Mouse (Mus musculus): Measurements from ENCODE around the gene Adap1. TPM values are rescaled to one million over a fixed set of nuclear protein-coding genes. Genes with fewer than 3 reads are reported as not detected.

Gene Adap1
- total RNA-seq, 2 experiments from 2014 or later: 360 to 394 TPM

GRCm38 (mm10) chr5:139228318-139228717, 97.1 kb downstream of the Adap1 start:
- DNase-seq (ENCODE audit: low spot score in 2 of 2): no peak
- intact Hi-C loops (cut with DNase I): no loop called here

DNA sequence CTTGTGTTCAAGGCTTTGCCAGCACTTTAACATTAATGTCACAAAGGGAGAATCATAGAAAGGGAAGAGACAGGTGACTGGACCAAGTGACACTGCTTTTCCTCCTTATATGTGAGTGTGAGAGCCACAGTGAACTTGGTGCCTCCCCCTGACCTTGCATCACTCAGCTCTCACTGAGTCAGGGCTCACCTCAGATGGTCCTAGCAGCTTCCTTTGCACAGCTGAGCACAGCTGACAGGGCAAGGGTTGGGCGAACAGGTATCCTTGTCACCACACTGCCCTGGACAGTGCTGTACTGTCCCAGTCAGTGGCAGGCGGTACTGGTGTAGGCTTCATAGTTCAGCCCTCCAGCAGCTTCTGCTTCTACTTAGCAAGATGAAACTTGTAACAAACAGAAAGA, 97.8 kb downstream of the Adap1 start:
- no peak for DNase-seq (ENCODE audit: low spot score in 2 of 2)
- intact Hi-C loops (cut with DNase I): no loop called here

GRCm38 (mm10) chr5:139227236-139227635, 98.2 kb downstream of the Adap1 start:
- no peak for DNase-seq (ENCODE audit: low spot score in 2 of 2)
- intact Hi-C loops (cut with DNase I): no loop called here

- DNase-seq (ENCODE audit: low spot score in 2 of 2): no peak
- intact Hi-C loops (cut with DNase I): no loop called here
These were observed 102.1 kb downstream of the Adap1 start for GRCm38 (mm10) chr5:139223331-139223730.

Small RNAs within 50 kb of the gene (microRNA-seq; reads per million reads assigned to microRNA genes)
- 353 to 408 reads per million in 2 experiments for gene Mir339

Other genes starting within 250 kb of the Adap1 start
- 100 to 1,000 TPM; 571 to 599 TPM for gene Prkar1b, start 175.6 kb downstream of the Adap1 start, total RNA-seq (2021)
- 1 to 10 TPM; 6.9 to 7.8 TPM for gene Dnaaf5, start 175.4 kb downstream of the Adap1 start, total RNA-seq (2021)
- gene Sun1, start 125.0 kb downstream of the Adap1 start, total RNA-seq (2021): 100 to 1,000 TPM in 1 of 2 experiments, 10 to 100 TPM in 1; 98.7 to 116 TPM
- 10 to 100 TPM; 47.6 to 55.7 TPM for gene Get4, start 73.3 kb downstream of the Adap1 start, total RNA-seq (2021)
- 10 to 100 TPM; 79.8 to 82.2 TPM for gene Cox19, start 25.8 kb upstream of the Adap1 start, total RNA-seq (2021)
- not detected for gene Cyp2w1, start 27.0 kb upstream of the Adap1 start, total RNA-seq (2021)
- gene Gpr146, start 52.1 kb upstream of the Adap1 start, total RNA-seq (2021): 10 to 100 TPM; 11.0 to 11.3 TPM
- gene C130050O18Rik, start 79.7 kb upstream of the Adap1 start, total RNA-seq (2021): under 1 TPM in 1 of 2 experiments, not detected in 1; 0.23 TPM
- 1 to 10 TPM; 4.4 to 4.7 TPM for gene Gper1, start 97.5 kb upstream of the Adap1 start, total RNA-seq (2021)
- 10 to 100 TPM; 16.6 to 17.6 TPM for gene 3110082I17Rik, start 134.9 kb upstream of the Adap1 start, total RNA-seq (2021)
- 10 to 100 TPM; 83.3 to 95.8 TPM for gene Zfand2a, start 158.9 kb upstream of the Adap1 start, total RNA-seq (2021)
- gene Uncx, start 217.9 kb upstream of the Adap1 start, total RNA-seq (2021): under 1 TPM in 1 of 2 experiments, not detected in 1; 0.48 TPM

Measured in left cerebral cortex, postnatal 14 days (tissue).